Mouse (Mus musculus) bone marrow macrophage, adult 2 months (primary cell): ENCODE data around the gene Mea1.

ENCODE experiments used
- CTCF ChIP-seq: IDR thresholded peaks from 2 replicates; pipeline ENCODE4 v1.5.1; 2012; ENCODE audit warnings: low read depth, mild to moderate bottlenecking, low read length, moderate library complexity
- POLR2A ChIP-seq: IDR thresholded peaks from 2 replicates; pipeline ENCODE4 v1.6.1; 2012; ENCODE audit warnings: mild to moderate bottlenecking, low read depth, low read length, borderline replicate concordance

GRCm38 (mm10) chr17:46679843-46680759 lies 1.5 kb downstream of the Mea1 start:
- TF ChIP-seq CTCF (no peak; the same call in 1 of the 2 replicates), POLR2A (no peak)
